In genomic region chr12:80116206-80117112, GRCm38 (mm10) we compare ENCODE assay signal across 9 mouse cellular contexts. TPM values are rescaled to one million over a fixed set of nuclear protein-coding genes. Genes with fewer than 3 reads are reported as not detected.
DNase-seq lines count a peak whose midpoint lies in the region; ATAC-seq and TF ChIP-seq lines count a peak whose summit lies in the region.
"Had no signal": no experiment of that assay in that cellular context is flagged by ENCODE, and none has a peak within 500 bp of the region (broad histone marks: within the 10 kb centered on the region; RNA-seq: fewer than 3 reads in every experiment).

No protein-coding gene starts in this region.

- DNase-seq in embryo, embryonic 10.5 days (ENCODE audit: low spot score): peak; percentile 39
- DNase-seq in embryo, embryonic 10 days (ENCODE audit: low spot score): no peak
- DNase-seq in B cell, adult 2 months: peak; percentile 66 to 67
- DNase-seq in splenic B cell, adult 2 months (ENCODE audit: low read depth, low spot score): peak; percentile 80
- DNase-seq in left cerebral cortex, postnatal 4 days: no peak
- no peak for DNase-seq in spleen, postnatal 4 days (ENCODE audit: low spot score in 2 of 2)

- H3K4me2 ChIP-seq in limb, embryonic 12.5 days: peak overlapping the region; percentile 94

- no peak overlapping the region for H3K27ac ChIP-seq in embryonic fibroblast, embryonic 13.5 days (ENCODE audit: insufficient read depth, low read length)
- H3K27ac ChIP-seq in limb, embryonic 12.5 days: peak overlapping the region; percentile 99

- H3K27me3 ChIP-seq in limb, embryonic 12.5 days: no peaks in the 10 kb centered on the region
- no peaks in the 10 kb centered on the region for H3K27me3 ChIP-seq in splenic B cell, adult 2 months (ENCODE audit: control insufficient read depth, insufficient read depth, low read length, poor library complexity, severe bottlenecking)
- H3K27me3 ChIP-seq: Patski had no signal

- 42% methylated on average over 18 of the region's 18 CpGs for WGBS in limb, embryonic 12.5 days

- H3K36me3 ChIP-seq in limb, embryonic 12.5 days: peaks cover 24% of the 10 kb centered on the region
- H3K36me3 ChIP-seq in splenic B cell, adult 2 months (ENCODE audit: control insufficient read depth, insufficient read depth, low read length, poor library complexity, severe bottlenecking): peaks cover 2% of the 10 kb centered on the region

- H3K4me3 ChIP-seq in embryonic fibroblast, embryonic 13.5 days (ENCODE audit: insufficient read depth, low read length): peak overlapping the region; percentile 69
- H3K4me3 ChIP-seq in limb, embryonic 12.5 days (replicated peaks): peak overlapping the region; percentile 84

- TF ChIP-seq CTCF in embryonic fibroblast, embryonic 13.5 days (IDR thresholded peaks at IDR 0.05; ENCODE audit: borderline replicate concordance, insufficient read depth, low read length): no peak

- no peak for TF ChIP-seq POLR2A in embryonic fibroblast, embryonic 13.5 days (IDR thresholded peaks at IDR 0.05; ENCODE audit: low read depth, low read length)

- ATAC-seq in limb, embryonic 12.5 days (ENCODE audit: insufficient number of reproducible peaks, insufficient read depth, low FRiP score, low TSS enrichment, low read depth): no peak

- no peaks in the 10 kb centered on the region for H3K4me1 ChIP-seq in embryonic fibroblast, embryonic 13.5 days (ENCODE audit: control insufficient read depth, insufficient read depth, low read length)
- peaks cover 20% of the 10 kb centered on the region for H3K4me1 ChIP-seq in limb, embryonic 12.5 days (replicated peaks)

- intact Hi-C loops in left cerebral cortex, postnatal 4 days (cut with DNase I): no loop called here

- no peaks in the 10 kb centered on the region for H3K9me3 ChIP-seq in limb, embryonic 12.5 days

- H3K9ac ChIP-seq in limb, embryonic 12.5 days (replicated peaks): peak overlapping the region; percentile 81

RNA-seq across cellular contexts. Expression of gene Zfp36l1, which starts 3.6 kb away (rescaled TPM):
- 72.6 and 139 TPM in 2 replicates for polyA plus RNA-seq in embryonic fibroblast, embryonic 13.5 days (2011; ENCODE audit: insufficient read length, low read depth, missing spikeins)
- 80.7 and 89.8 TPM in 2 replicates for polyA plus RNA-seq in limb, embryonic 12.5 days (2016; fragmentation: Nextera tagmentation; extraction: Ambion mirVana)
- 10 to 100 TPM; 47.2 to 54.4 TPM for total RNA-seq in left cerebral cortex, postnatal 4 days (2021)

Comparison
In these comparisons a context has a peak if more than half of its experiments do, and no peak if none do; other contexts are left out.
1. DNase-seq: peak in embryo, embryonic 10.5 days (single experiment), B cell, adult 2 months (2 of 2) and splenic B cell, adult 2 months (single experiment); none in embryo, embryonic 10 days (single experiment), left cerebral cortex, postnatal 4 days (single experiment) and spleen, postnatal 4 days (0 of 2).